Mouse (Mus musculus): ENCODE results near the gene Jund.

- no peak for TF ChIP-seq POLR2A (IDR thresholded peaks at IDR 0.05; ENCODE audit: borderline replicate concordance, low read depth, low read length)
- no peak for TF ChIP-seq CTCF (IDR thresholded peaks at IDR 0.05; ENCODE audit: low read depth, low read length)
These were observed 38.5 kb upstream of the Jund start, which contains the start of gene Pgpep1 for GRCm38 (mm10) chr8:70660273-70660725.

Data from bone marrow macrophage, adult 2 months (primary cell).